Mouse (Mus musculus): ENCODE measurements at regions not wholly inside any gene's neighbourhood (a gene's known extent, or its start where the extent isn't known, plus 50 kb on each side); places are given as distances from the start of the nearest gene placed in this dataset.

GRCm38 (mm10) chr3:126011269-126011668 lies 72.8 kb upstream of the Ugt8a start:
- no peak overlapping the region for H3K4me3 ChIP-seq (ENCODE audit: low read length)
- no peaks in the 10 kb centered on the region for H3K36me3 ChIP-seq (ENCODE audit: control insufficient read depth, insufficient read depth, low read length)
- H3K9ac ChIP-seq (ENCODE audit: low read depth, low read length) = no peak overlapping the region
- no peak overlapping the region for H3K27ac ChIP-seq (ENCODE audit: low read length)
- no peak overlapping the region for H3K4me2 ChIP-seq (ENCODE audit: low read depth, low read length)
- ATAC-seq = no peak
- no peaks in the 10 kb centered on the region for H3K27me3 ChIP-seq (replicated peaks; ENCODE audit: control insufficient read depth, insufficient read depth, low read length)
- H3K4me1 ChIP-seq (ENCODE audit: control insufficient read depth, insufficient read depth, low read length) = no peaks in the 10 kb centered on the region
- H3K9me3 ChIP-seq (ENCODE audit: control insufficient read depth, low read length) = no peaks in the 10 kb centered on the region

GRCm38 (mm10) chr3:126016166-126016565 lies 77.7 kb upstream of the Ugt8a start:
- Histone ChIP-seq H3K4me2 (ENCODE audit: low read depth, low read length) (no peak overlapping the region), H3K4me1 (ENCODE audit: control insufficient read depth, insufficient read depth, low read length) (no peaks in the 10 kb centered on the region), H3K27ac (ENCODE audit: low read length) (no peak overlapping the region), H3K4me3 (ENCODE audit: low read length) (no peak overlapping the region), H3K36me3 (ENCODE audit: control insufficient read depth, insufficient read depth, low read length) (no peaks in the 10 kb centered on the region), H3K9me3 (ENCODE audit: control insufficient read depth, low read length) (no peaks in the 10 kb centered on the region), H3K27me3 (replicated peaks; ENCODE audit: control insufficient read depth, insufficient read depth, low read length) (no peaks in the 10 kb centered on the region), H3K9ac (ENCODE audit: low read depth, low read length) (no peak overlapping the region)
- WGBS = 85% methylated on average over 4 of the region's 4 CpGs
- ATAC-seq = no peak

- no peak; the same call in 1 of the 2 replicates for ATAC-seq
- no peak overlapping the region for H3K9ac ChIP-seq (ENCODE audit: low read depth, low read length)
- 10% methylated on average over 3 of the region's 3 CpGs for WGBS
- no peak overlapping the region for H3K4me2 ChIP-seq (ENCODE audit: low read depth, low read length)
- H3K4me1 ChIP-seq (ENCODE audit: control insufficient read depth, insufficient read depth, low read length) = no peaks in the 10 kb centered on the region
- H3K9me3 ChIP-seq (ENCODE audit: control insufficient read depth, low read length) = no peaks in the 10 kb centered on the region
- no peak overlapping the region for H3K4me3 ChIP-seq (ENCODE audit: low read length)
- H3K27me3 ChIP-seq (replicated peaks; ENCODE audit: control insufficient read depth, insufficient read depth, low read length) = no peaks in the 10 kb centered on the region
- no peak overlapping the region for H3K27ac ChIP-seq (ENCODE audit: low read length)
- no peaks in the 10 kb centered on the region for H3K36me3 ChIP-seq (ENCODE audit: control insufficient read depth, insufficient read depth, low read length)
Measured at GRCm38 (mm10) chr3:126044327-126044726, 105.9 kb upstream of the Ugt8a start.

- Histone ChIP-seq H3K4me1 (ENCODE audit: control insufficient read depth, insufficient read depth, low read length) (no peaks in the 10 kb centered on the region), H3K27me3 (replicated peaks; ENCODE audit: control insufficient read depth, insufficient read depth, low read length) (no peaks in the 10 kb centered on the region)
Measured at GRCm38 (mm10) chr3:126044861-126045260, 106.4 kb upstream of the Ugt8a start.

GRCm38 (mm10) chr3:126045992-126046786 lies 107.8 kb upstream of the Ugt8a start:
- ATAC-seq = no peak
- no peaks in the 10 kb centered on the region for H3K9me3 ChIP-seq (ENCODE audit: control insufficient read depth, low read length)
- no peak overlapping the region for H3K4me3 ChIP-seq (ENCODE audit: low read length)
- H3K36me3 ChIP-seq (ENCODE audit: control insufficient read depth, insufficient read depth, low read length) = no peaks in the 10 kb centered on the region
- no peak overlapping the region for H3K9ac ChIP-seq (ENCODE audit: low read depth, low read length)
- H3K27me3 ChIP-seq (replicated peaks; ENCODE audit: control insufficient read depth, insufficient read depth, low read length) = no peaks in the 10 kb centered on the region
- H3K4me2 ChIP-seq (ENCODE audit: low read depth, low read length) = no peak overlapping the region
- no peaks in the 10 kb centered on the region for H3K4me1 ChIP-seq (ENCODE audit: control insufficient read depth, insufficient read depth, low read length)
- no peak overlapping the region for H3K27ac ChIP-seq (ENCODE audit: low read length)
- 49% methylated on average over 9 of the region's 9 CpGs for WGBS

More at GRCm38 (mm10) chr3:126044861-126045260, 106.4 kb upstream of the Ugt8a start:
- Histone ChIP-seq H3K4me3 (ENCODE audit: low read length) (no peak overlapping the region), H3K27ac (ENCODE audit: low read length) (no peak overlapping the region), H3K9ac (ENCODE audit: low read depth, low read length) (no peak overlapping the region), H3K36me3 (ENCODE audit: control insufficient read depth, insufficient read depth, low read length) (no peaks in the 10 kb centered on the region), H3K9me3 (ENCODE audit: control insufficient read depth, low read length) (no peaks in the 10 kb centered on the region), H3K4me2 (ENCODE audit: low read depth, low read length) (no peak overlapping the region)
- no peak for ATAC-seq
- 30% methylated on average over 2 of the region's 2 CpGs for WGBS

- Histone ChIP-seq H3K27ac (ENCODE audit: low read length) (no peak overlapping the region), H3K4me2 (ENCODE audit: low read depth, low read length) (no peak overlapping the region), H3K27me3 (replicated peaks; ENCODE audit: control insufficient read depth, insufficient read depth, low read length) (no peaks in the 10 kb centered on the region), H3K4me3 (ENCODE audit: low read length) (no peak overlapping the region), H3K9ac (ENCODE audit: low read depth, low read length) (no peak overlapping the region), H3K4me1 (ENCODE audit: control insufficient read depth, insufficient read depth, low read length) (no peaks in the 10 kb centered on the region), H3K36me3 (ENCODE audit: control insufficient read depth, insufficient read depth, low read length) (no peaks in the 10 kb centered on the region), H3K9me3 (ENCODE audit: control insufficient read depth, low read length) (no peaks in the 10 kb centered on the region)
- ATAC-seq = no peak
Measured at GRCm38 (mm10) chr3:126058585-126058984, 120.2 kb upstream of the Ugt8a start.

GRCm38 (mm10) chr3:126105086-126105485 lies 166.7 kb upstream of the Ugt8a start:
- Histone ChIP-seq H3K4me1 (ENCODE audit: control insufficient read depth, insufficient read depth, low read length) (no peaks in the 10 kb centered on the region), H3K9ac (ENCODE audit: low read depth, low read length) (no peak overlapping the region), H3K27me3 (replicated peaks; ENCODE audit: control insufficient read depth, insufficient read depth, low read length) (no peaks in the 10 kb centered on the region), H3K4me3 (ENCODE audit: low read length) (no peak overlapping the region), H3K9me3 (ENCODE audit: control insufficient read depth, low read length) (no peaks in the 10 kb centered on the region; the same call in 1 of the 2 replicates), H3K4me2 (ENCODE audit: low read depth, low read length) (no peak overlapping the region), H3K27ac (ENCODE audit: low read length) (no peak overlapping the region), H3K36me3 (ENCODE audit: control insufficient read depth, insufficient read depth, low read length) (no peaks in the 10 kb centered on the region)
- 82% methylated on average over 2 of the region's 2 CpGs for WGBS
- ATAC-seq = no peak

- Histone ChIP-seq H3K4me2 (ENCODE audit: low read depth, low read length) (no peak overlapping the region), H3K4me3 (ENCODE audit: low read length) (no peak overlapping the region), H3K27ac (ENCODE audit: low read length) (no peak overlapping the region), H3K9me3 (ENCODE audit: control insufficient read depth, low read length) (no peaks in the 10 kb centered on the region; the same call in 1 of the 2 replicates), H3K4me1 (ENCODE audit: control insufficient read depth, insufficient read depth, low read length) (no peaks in the 10 kb centered on the region), H3K27me3 (replicated peaks; ENCODE audit: control insufficient read depth, insufficient read depth, low read length) (no peaks in the 10 kb centered on the region), H3K36me3 (ENCODE audit: control insufficient read depth, insufficient read depth, low read length) (no peaks in the 10 kb centered on the region), H3K9ac (ENCODE audit: low read depth, low read length) (no peak overlapping the region)
- ATAC-seq = peak; percentile 71
- WGBS = 74% methylated on average over 6 of the region's 6 CpGs
Measured at GRCm38 (mm10) chr3:126109371-126109770, 171.0 kb upstream of the Ugt8a start.

- H3K4me2 ChIP-seq (ENCODE audit: low read depth, low read length) = no peak overlapping the region
- 59% methylated on average over 2 of the region's 2 CpGs for WGBS
- H3K36me3 ChIP-seq (ENCODE audit: control insufficient read depth, insufficient read depth, low read length) = no peaks in the 10 kb centered on the region
- no peak overlapping the region for H3K4me3 ChIP-seq (ENCODE audit: low read length)
- no peak for ATAC-seq
- no peaks in the 10 kb centered on the region for H3K9me3 ChIP-seq (ENCODE audit: control insufficient read depth, low read length)
- no peak overlapping the region for H3K9ac ChIP-seq (ENCODE audit: low read depth, low read length)
- no peak overlapping the region for H3K27ac ChIP-seq (ENCODE audit: low read length)
- no peaks in the 10 kb centered on the region for H3K4me1 ChIP-seq (ENCODE audit: control insufficient read depth, insufficient read depth, low read length)
- H3K27me3 ChIP-seq (replicated peaks; ENCODE audit: control insufficient read depth, insufficient read depth, low read length) = no peaks in the 10 kb centered on the region
Measured at GRCm38 (mm10) chr3:126117849-126118248, 179.4 kb upstream of the Ugt8a start.

Data from intestine, embryonic 16.5 days (tissue).